Mouse (Mus musculus): ENCODE results near the gene Cacna1d. TPM values are rescaled to one million over a fixed set of nuclear protein-coding genes. Genes with fewer than 3 reads are reported as not detected.

Gene Cacna1d
- polyA plus RNA-seq, 1 experiment from 2014 or later: 10.1 TPM

DNA sequence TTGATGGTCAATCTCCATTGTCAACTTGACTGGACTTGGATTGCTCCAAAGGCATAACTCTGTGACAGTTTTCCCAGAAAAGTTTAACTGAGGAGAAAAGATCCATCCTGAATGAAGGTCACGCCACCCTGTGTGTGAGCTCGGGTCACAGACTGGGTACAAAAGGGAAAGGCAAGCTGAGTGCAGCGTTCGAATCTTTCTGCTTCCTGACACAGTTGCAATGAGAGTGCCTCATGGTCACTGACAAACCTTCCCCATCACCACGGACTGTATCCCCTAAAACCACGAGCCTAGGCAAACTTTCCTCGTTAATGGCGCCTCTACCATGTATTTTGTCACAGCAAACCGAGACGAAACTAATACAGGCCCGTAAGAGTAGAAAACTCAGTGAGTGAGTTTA is 325.2 kb downstream of the Cacna1d start:
- 96% methylated on average over 11 of the region's 11 CpGs for WGBS
- DNase-seq (no peak), ATAC-seq (ENCODE audit: low FRiP score, low TSS enrichment) (no peak)
- Histone ChIP-seq H3K36me3 (ENCODE audit: control insufficient read depth, insufficient read depth, low read length) (no peaks in the 10 kb centered on the region), H3K9ac (replicated peaks; ENCODE audit: low read length) (no peak overlapping the region), H3K27me3 (ENCODE audit: control insufficient read depth, insufficient read depth, low read length) (no peaks in the 10 kb centered on the region), H3K9me3 (ENCODE audit: control insufficient read depth, low read length) (no peaks in the 10 kb centered on the region), H3K4me3 (replicated peaks; ENCODE audit: low read depth, low read length) (no peak overlapping the region), H3K4me2 (ENCODE audit: low read length) (no peak overlapping the region), H3K4me1 (ENCODE audit: control insufficient read depth, insufficient read depth, low read length) (peaks cover 8% of the 10 kb centered on the region; the same call in 1 of the 2 replicates), H3K27ac (replicated peaks; ENCODE audit: low read depth, low read length) (no peak overlapping the region)

DNA sequence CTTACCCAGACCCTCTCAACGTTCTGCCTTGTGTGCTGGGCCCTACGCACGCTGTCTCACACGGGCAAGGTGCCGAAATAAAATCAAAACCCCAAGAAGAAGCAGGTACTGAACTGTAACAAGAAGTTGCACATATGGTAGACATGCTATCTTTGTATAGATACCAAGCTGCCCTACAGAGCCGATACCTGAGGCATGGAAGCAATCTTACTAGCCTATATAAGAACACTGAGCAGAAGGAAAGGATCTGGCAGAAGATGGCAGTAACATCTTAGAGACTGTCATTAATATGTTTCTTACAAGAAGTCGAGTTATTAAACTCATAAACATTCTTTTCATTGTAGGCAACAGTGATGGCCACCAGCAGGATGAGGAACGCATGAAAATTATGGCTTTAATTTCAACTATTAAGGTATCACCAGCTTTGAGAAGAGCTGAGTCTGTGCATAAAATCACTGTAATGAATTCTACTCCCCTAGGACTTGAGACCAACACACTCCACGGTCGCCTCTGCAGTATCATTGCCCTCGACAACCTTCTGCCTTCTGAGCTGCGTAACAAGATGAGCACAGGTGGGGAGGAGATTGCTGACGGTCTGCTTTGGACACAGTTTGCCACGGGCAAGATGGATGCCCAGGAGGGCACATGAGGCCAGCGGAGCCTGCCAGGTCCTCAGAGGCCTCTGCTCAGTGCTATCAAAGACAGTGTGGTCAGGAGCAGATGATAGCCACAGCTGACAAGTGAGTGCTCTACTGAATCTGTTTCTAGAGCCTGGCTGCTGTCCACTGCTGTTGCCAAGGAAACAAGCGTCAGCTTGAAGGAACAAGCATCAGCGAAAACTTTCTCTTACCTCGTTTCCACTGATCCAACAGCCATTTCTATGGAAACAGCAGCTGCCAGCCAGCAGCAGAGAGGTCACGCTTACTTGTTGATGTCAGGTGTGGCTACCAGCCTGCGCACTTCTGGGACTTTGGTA is 327.2 kb downstream of the Cacna1d start:
- peak; percentile 78 for DNase-seq
- peak overlapping the region; percentile 49 for H3K27ac ChIP-seq (replicated peaks; ENCODE audit: low read depth, low read length)
- no peaks in the 10 kb centered on the region for H3K9me3 ChIP-seq (ENCODE audit: control insufficient read depth, low read length)
- H3K27me3 ChIP-seq (ENCODE audit: control insufficient read depth, insufficient read depth, low read length): no peaks in the 10 kb centered on the region
- H3K4me3 ChIP-seq (replicated peaks; ENCODE audit: low read depth, low read length): no peak overlapping the region
- no peak overlapping the region for H3K9ac ChIP-seq (replicated peaks; ENCODE audit: low read length)
- H3K36me3 ChIP-seq (ENCODE audit: control insufficient read depth, insufficient read depth, low read length): no peaks in the 10 kb centered on the region
- 62% methylated on average over 20 of the region's 20 CpGs for WGBS
- no peak for ATAC-seq (ENCODE audit: low FRiP score, low TSS enrichment)
- H3K4me2 ChIP-seq (ENCODE audit: low read length): no peak overlapping the region
- 0 out of 2 replicates have a peak, but pooled peaks cover 4% of the 10 kb centered on the region for H3K4me1 ChIP-seq (ENCODE audit: control insufficient read depth, insufficient read depth, low read length)

DNA sequence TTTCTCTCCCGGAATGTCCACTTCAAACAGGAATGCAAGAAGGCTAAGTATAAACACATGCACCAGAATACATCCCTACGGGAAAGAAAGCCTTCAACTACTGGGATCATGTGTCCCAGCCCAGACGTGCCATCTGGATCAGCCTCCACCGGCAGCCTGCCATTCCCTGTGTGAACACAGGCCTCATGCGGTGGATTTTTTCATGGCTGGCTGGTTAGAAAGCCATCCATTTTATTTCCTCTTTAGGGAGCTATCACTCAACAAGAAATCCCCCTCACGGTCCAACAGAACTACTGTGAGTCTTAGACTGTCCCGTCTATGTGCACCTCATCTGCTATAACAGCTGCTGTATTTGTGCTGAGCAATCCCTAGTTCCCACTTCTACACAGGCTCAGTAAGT is 343.5 kb downstream of the Cacna1d start:
- no peak overlapping the region for H3K27ac ChIP-seq (replicated peaks; ENCODE audit: low read depth, low read length)
- no peaks in the 10 kb centered on the region for H3K4me1 ChIP-seq (ENCODE audit: control insufficient read depth, insufficient read depth, low read length)
- ATAC-seq (ENCODE audit: low FRiP score, low TSS enrichment) (no peak), DNase-seq (peak; percentile 11)
- no peak overlapping the region for H3K4me3 ChIP-seq (replicated peaks; ENCODE audit: low read depth, low read length)
- no peak overlapping the region for H3K4me2 ChIP-seq (ENCODE audit: low read length)
- no peaks in the 10 kb centered on the region for H3K36me3 ChIP-seq (ENCODE audit: control insufficient read depth, insufficient read depth, low read length)
- H3K9me3 ChIP-seq (ENCODE audit: control insufficient read depth, low read length): no peaks in the 10 kb centered on the region
- no peak overlapping the region for H3K9ac ChIP-seq (replicated peaks; ENCODE audit: low read length)
- 49% methylated on average over 7 of the region's 7 CpGs for WGBS
- H3K27me3 ChIP-seq (ENCODE audit: control insufficient read depth, insufficient read depth, low read length): no peaks in the 10 kb centered on the region

DNA sequence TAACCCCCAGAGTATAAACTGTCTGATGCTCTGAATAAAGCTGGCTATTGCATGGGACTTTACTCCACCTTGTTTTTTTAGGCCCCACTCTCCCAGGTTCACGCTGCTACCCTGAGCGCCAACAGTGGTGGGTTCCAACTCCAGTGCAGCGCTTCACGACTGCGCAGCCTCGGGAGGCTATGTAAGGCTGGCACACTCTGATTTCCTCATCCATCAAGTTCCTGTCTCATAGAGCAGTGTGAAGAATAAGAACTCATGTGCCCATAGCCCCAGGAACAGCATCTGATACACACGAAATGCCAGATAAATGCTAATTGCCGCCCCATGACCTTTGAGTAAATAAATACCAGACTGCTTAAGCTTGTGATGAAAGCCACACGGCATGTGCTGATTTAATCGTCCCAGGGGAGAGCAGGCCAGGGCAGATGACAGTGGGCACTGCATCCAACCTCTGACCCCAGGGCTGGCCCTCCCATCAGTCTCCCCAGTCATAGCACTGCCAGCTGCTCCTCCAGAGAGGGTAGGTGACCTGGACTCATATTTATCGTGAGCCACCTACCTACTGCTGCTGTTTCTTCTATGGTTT is 352.8 kb downstream of the Cacna1d start:
- ATAC-seq (ENCODE audit: low FRiP score, low TSS enrichment) (no peak), DNase-seq (no peak)
- 0 out of 2 replicates have a peak overlapping the region, but pooled peaks have one; percentile 4 for H3K9ac ChIP-seq (replicated peaks; ENCODE audit: low read length)
- 63% methylated on average over 11 of the region's 11 CpGs for WGBS
- no peaks in the 10 kb centered on the region for H3K4me1 ChIP-seq (ENCODE audit: control insufficient read depth, insufficient read depth, low read length)
- H3K9me3 ChIP-seq (ENCODE audit: control insufficient read depth, low read length): no peaks in the 10 kb centered on the region
- H3K4me2 ChIP-seq (ENCODE audit: low read length): no peak overlapping the region
- no peak overlapping the region for H3K27ac ChIP-seq (replicated peaks; ENCODE audit: low read depth, low read length)
- no peak overlapping the region for H3K4me3 ChIP-seq (replicated peaks; ENCODE audit: low read depth, low read length)
- no peaks in the 10 kb centered on the region for H3K27me3 ChIP-seq (ENCODE audit: control insufficient read depth, insufficient read depth, low read length)
- H3K36me3 ChIP-seq (ENCODE audit: control insufficient read depth, insufficient read depth, low read length): no peaks in the 10 kb centered on the region

DNA sequence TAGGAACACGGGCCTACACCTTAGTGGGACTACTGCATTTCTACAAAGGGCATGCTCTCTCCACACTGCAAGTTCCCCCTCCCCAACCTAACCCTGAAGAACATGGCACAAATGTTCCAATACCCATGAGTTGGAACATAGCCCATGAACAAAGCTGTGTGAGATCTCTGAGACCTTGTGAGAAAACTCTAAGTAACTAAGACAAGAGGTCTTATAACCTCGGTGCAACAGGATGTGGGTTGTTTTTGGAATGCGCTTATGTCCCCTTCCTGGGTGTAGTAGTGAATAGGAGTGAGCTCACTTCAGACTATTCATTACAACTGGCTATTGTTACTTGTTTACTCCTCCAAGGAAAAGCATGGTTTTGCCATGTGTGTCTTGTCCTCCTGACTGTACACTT is 353.3 kb downstream of the Cacna1d start:
- H3K27ac ChIP-seq (replicated peaks; ENCODE audit: low read depth, low read length): no peak overlapping the region
- H3K9ac ChIP-seq (replicated peaks; ENCODE audit: low read length): no peak overlapping the region
- H3K4me2 ChIP-seq (ENCODE audit: low read length): no peak overlapping the region
- no peaks in the 10 kb centered on the region for H3K36me3 ChIP-seq (ENCODE audit: control insufficient read depth, insufficient read depth, low read length)
- no peak overlapping the region for H3K4me3 ChIP-seq (replicated peaks; ENCODE audit: low read depth, low read length)
- H3K27me3 ChIP-seq (ENCODE audit: control insufficient read depth, insufficient read depth, low read length): no peaks in the 10 kb centered on the region
- DNase-seq (no peak), ATAC-seq (ENCODE audit: low FRiP score, low TSS enrichment) (no peak)
- no peaks in the 10 kb centered on the region for H3K4me1 ChIP-seq (ENCODE audit: control insufficient read depth, insufficient read depth, low read length)
- WGBS: 92% methylated on average over 3 of the region's 3 CpGs
- H3K9me3 ChIP-seq (ENCODE audit: control insufficient read depth, low read length): no peaks in the 10 kb centered on the region

DNA sequence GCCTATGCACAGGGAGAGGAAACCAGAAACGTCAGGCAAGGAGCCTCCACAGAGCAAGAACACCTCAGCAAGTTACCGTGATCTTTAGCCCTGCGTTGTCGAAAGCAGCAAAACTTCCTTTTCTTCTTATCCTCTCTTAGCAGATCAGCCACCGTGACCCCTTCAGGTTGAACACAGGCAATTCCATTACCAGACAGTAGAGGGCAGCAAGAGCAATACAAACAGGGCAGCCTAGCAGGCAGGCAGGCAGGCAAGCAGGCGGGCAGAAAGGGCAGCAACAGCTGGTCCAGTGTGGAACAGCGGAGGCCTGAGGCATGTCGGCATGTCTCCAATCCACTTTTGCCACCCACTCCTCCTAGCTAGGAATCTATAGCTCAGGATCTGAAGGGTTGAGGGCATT is 354.3 kb downstream of the Cacna1d start:
- Histone ChIP-seq H3K9ac (replicated peaks; ENCODE audit: low read length) (no peak overlapping the region), H3K4me2 (ENCODE audit: low read length) (no peak overlapping the region), H3K9me3 (ENCODE audit: control insufficient read depth, low read length) (no peaks in the 10 kb centered on the region), H3K27ac (replicated peaks; ENCODE audit: low read depth, low read length) (no peak overlapping the region), H3K4me3 (replicated peaks; ENCODE audit: low read depth, low read length) (no peak overlapping the region), H3K27me3 (ENCODE audit: control insufficient read depth, insufficient read depth, low read length) (no peaks in the 10 kb centered on the region), H3K4me1 (ENCODE audit: control insufficient read depth, insufficient read depth, low read length) (no peaks in the 10 kb centered on the region), H3K36me3 (ENCODE audit: control insufficient read depth, insufficient read depth, low read length) (no peaks in the 10 kb centered on the region)
- DNase-seq (peak; percentile 92), ATAC-seq (ENCODE audit: low FRiP score, low TSS enrichment) (peak; percentile 69; the same call in 1 of the 2 replicates)
- 3% methylated on average over 8 of the region's 8 CpGs for WGBS

DNA sequence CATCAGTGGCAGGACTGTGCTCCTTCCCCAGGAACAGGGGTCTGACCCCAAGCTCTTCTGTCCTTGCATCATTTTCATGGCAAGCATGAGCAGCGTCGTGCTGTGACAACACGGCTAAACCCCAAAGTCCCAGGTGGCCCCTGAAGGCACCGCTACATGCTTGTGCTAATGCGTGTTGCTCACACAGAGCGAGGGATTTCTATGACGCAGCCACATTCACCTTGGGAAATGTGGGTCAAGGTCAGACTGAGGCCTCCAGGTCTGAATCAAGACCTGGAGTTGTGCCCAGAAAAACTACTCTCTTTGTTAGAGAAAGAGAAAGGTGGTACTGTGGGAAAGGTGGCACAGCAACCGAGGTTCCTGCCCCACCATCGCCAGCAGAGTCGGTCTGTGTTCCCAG is 355.9 kb downstream of the Cacna1d start:
- no peaks in the 10 kb centered on the region for H3K27me3 ChIP-seq (ENCODE audit: control insufficient read depth, insufficient read depth, low read length)
- no peaks in the 10 kb centered on the region for H3K4me1 ChIP-seq (ENCODE audit: control insufficient read depth, insufficient read depth, low read length)
- H3K4me2 ChIP-seq (ENCODE audit: low read length): no peak overlapping the region
- H3K27ac ChIP-seq (replicated peaks; ENCODE audit: low read depth, low read length): no peak overlapping the region
- H3K4me3 ChIP-seq (replicated peaks; ENCODE audit: low read depth, low read length): no peak overlapping the region
- no peak for DNase-seq
- H3K36me3 ChIP-seq (ENCODE audit: control insufficient read depth, insufficient read depth, low read length): no peaks in the 10 kb centered on the region
- no peaks in the 10 kb centered on the region for H3K9me3 ChIP-seq (ENCODE audit: control insufficient read depth, low read length)
- H3K9ac ChIP-seq (replicated peaks; ENCODE audit: low read length): no peak overlapping the region
- ATAC-seq (ENCODE audit: low FRiP score, low TSS enrichment): no peak
- 79% methylated on average over 10 of the region's 10 CpGs for WGBS

DNA sequence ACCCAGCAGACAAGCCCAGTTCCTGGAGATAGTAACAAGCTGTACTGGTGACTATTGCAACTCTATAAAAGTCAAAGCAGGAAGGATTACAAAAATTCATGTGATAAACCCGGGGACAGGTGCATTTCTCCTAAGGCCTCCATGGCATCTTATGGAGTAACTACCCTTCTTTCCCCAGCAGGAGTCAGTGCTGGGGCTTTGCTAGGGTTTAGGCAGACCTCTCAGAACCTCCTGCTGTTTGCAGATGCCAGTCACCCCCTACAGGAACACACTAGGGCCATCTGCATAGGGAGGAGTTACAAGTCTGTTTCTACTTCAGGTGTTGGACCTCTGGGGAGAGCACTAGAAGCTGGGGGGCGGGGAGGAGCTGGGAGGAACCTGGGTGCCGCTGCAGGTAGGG is 357.6 kb downstream of the Cacna1d start:
- peak; percentile 22 for DNase-seq
- no peak for ATAC-seq (ENCODE audit: low FRiP score, low TSS enrichment)
- Histone ChIP-seq H3K4me3 (replicated peaks; ENCODE audit: low read depth, low read length) (no peak overlapping the region), H3K4me2 (ENCODE audit: low read length) (no peak overlapping the region), H3K9ac (replicated peaks; ENCODE audit: low read length) (no peak overlapping the region), H3K36me3 (ENCODE audit: control insufficient read depth, insufficient read depth, low read length) (0 out of 2 replicates have a peak, but pooled peaks cover 3% of the 10 kb centered on the region), H3K9me3 (ENCODE audit: control insufficient read depth, low read length) (no peaks in the 10 kb centered on the region), H3K4me1 (ENCODE audit: control insufficient read depth, insufficient read depth, low read length) (no peaks in the 10 kb centered on the region), H3K27ac (replicated peaks; ENCODE audit: low read depth, low read length) (no peak overlapping the region), H3K27me3 (ENCODE audit: control insufficient read depth, insufficient read depth, low read length) (no peaks in the 10 kb centered on the region)
- WGBS: 37% methylated on average over 3 of the region's 3 CpGs

Data from midbrain, embryonic 14.5 days (tissue).